Mouse (Mus musculus): ENCODE data around the gene Rpap1.

Gene Rpap1

DNA sequence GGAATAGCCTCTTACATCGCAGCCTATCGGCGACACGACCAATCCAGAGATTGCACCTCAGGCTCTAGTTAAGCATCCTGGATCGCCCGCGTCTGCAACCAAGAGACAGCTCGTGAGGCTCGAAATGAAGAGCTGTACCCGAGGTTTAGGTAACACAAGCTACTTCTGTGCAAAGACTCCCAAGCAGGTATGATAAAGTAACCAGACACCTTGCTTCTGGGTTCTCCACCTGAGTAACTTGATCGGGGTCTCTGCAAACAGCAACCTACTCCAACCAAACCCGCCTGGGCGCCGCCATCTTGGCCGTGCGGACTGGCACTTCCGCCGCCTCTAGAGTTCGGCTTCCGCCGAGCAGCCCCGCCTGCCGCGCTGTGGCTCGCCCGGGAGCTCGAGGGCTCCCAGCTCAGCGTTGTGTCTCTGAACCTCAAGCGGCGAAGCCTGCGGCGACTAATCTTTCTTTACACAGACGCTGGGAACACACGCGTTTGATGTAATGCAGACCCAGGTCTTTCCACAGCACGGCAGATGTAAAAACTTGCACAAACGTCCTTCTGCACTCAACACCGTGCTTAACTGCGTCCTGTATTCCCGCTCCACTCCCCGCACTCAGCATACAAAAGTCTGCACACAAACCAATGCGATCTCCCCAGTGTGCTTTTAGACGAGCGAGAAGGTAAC is at the start of gene Rpap1:
Gene Rpap1, minus strand, starts transcription at position 332 of the 678 bp plus-strand sequence.
- DNase-seq = peak; percentile 77

- DNase-seq = no peak
Observed at GRCm38 (mm10) chr2:119834231-119834630, 46.9 kb upstream of the Rpap1 start.

GRCm38 (mm10) chr2:119830579-119830978 is 43.2 kb upstream of the Rpap1 start:
- no peak for DNase-seq

DNA sequence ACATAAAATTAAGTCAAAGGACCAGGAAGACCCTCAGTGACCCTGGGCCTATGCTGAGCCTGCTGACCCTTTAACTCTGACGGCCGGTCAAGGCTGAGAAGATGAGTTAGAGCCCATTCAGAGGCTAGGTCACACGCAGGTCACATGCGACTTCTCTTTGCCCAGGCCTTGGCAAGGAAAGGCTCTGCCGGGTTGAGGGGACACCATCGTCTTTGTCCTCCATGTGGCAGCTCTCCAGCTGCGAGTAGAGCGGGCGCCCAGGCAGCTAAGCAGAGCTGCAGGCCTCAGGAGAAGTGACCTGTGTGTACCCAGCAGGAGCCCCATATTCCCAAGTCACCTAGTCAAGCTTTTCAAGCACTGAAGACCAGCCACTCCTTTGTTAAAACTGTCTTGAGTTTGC is 33.8 kb upstream of the Rpap1 start:
- no peak for DNase-seq

GRCm38 (mm10) chr2:119818668-119819272 is 31.4 kb upstream of the Rpap1 start:
- no peak for DNase-seq

GRCm38 (mm10) chr2:119817047-119817446 is 29.7 kb upstream of the Rpap1 start:
- peak; percentile 75 for DNase-seq

DNA sequence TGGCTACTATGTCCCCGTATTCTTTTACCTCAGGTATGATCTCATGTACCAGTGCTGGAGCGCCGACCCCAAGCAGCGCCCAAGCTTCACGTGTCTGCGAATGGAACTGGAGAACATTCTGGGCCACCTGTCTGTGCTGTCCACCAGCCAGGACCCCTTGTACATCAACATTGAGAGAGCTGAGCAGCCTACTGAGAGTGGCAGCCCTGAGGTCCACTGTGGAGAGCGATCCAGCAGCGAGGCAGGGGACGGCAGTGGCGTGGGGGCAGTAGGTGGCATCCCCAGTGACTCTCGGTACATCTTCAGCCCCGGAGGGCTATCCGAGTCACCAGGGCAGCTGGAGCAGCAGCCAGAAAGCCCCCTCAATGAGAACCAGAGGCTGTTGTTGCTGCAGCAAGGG is 29.3 kb upstream of the Rpap1 start:
- no peak for DNase-seq

DNA sequence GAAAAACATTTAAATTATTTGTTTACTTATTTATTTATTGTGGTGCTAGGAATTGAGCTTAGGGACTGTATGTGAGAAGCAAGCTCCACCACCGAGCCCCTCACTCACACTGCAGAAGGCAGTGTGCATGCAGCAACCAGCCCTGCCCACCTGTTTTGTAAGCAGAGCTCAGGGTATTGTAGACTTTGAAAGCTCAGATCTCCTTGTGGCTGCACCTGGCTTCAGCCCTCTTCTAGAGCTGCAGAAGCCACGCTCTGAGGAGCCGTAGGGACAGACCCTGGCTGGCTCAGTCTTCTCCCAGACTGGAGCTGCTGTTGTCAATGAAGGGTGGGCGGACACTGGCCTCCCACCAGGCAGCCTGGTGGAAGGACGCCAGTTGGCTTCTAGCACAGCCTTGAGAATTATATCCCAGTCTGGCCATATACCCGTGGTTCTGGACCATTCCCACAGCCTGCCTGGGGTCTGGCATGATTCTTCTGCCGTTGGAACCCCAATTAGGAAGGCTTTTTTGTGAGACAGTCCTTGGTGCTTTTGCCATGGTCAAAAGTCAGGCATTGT is 27.1 kb upstream of the Rpap1 start:
- no peak for DNase-seq

- DNase-seq = no peak
Observed at GRCm38 (mm10) chr2:119811490-119812146, 24.3 kb upstream of the Rpap1 start.

DNA sequence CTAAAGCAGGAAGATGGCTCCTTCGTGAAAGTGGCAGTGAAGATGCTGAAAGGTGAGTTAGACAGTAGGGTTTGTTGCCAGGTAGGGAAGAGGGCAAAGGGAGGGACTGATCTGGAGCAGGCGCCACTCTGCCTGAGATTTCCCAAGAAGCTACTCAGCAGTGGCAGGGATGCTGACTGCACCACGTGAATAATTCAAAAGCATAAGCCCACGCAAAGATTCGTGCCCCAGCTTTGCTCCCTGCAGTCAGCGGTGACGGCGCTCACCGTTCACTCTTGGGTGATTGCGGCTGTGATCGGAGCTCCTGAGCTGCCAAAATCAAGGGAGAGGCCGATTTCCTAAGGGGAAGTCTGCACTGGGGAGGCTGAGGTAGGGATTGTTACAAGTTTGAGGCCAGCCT is 23.6 kb upstream of the Rpap1 start:
- DNase-seq = no peak

DNA sequence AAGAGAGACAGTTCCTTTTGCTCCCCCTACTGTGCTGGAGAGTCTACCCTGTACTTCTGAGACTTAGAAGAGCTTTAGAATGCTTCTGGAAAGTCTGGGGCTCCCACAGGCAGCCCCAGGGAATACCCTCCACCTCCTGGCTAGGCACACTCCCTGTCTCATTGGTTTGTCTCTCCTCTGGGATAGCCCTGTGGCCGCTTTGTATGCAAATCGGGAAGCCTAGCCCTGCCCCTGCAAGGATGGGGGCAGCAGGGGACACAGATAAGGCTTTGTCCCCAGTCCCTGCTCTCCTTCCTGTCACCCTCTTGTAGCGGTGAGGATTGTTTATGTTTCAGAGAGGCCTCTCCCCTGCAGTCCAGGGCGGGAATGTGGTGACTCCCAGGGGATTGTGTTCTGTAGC is 21.5 kb upstream of the Rpap1 start:
- no peak for DNase-seq

DNA sequence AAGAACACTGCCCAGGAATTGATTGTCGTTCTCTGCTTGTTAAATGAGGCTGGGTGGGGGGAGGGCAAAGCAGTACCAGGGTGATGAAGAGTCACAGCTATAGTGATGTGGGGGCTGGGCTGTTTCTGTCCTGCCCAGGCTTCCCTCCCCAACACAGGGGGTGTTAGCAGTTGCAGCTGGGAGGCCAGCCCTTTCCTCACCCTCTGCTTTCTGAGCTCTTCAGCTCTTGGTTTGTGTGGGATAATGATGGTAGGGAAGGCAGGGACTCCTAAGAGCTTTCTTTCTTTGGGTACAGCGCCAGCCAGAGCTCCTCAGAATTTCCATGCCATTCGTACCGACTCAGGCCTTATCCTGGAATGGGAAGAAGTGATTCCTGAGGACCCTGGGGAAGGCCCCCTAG is 21.1 kb upstream of the Rpap1 start:
- DNase-seq = no peak

- no peak for DNase-seq
Observed at GRCm38 (mm10) chr2:119805536-119805935, 18.2 kb upstream of the Rpap1 start.

DNA sequence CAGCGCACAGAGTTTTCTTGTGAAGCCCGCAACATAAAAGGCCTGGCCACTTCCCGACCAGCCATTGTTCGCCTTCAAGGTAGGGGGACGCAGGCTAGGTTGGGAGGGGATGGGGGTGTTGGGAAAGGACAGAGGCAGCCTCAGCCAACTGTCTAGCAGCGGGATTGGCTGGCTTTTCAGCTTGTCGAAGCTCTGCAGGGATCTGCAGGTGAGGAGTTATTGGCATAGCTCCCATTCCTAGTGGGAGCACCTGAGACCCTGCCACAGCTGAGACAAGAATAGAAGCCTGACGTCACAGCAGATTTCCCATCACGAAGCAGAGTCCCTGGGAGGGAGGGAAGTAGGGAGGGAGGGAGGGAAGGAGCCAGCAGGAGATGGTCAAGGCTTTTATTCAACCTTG is 17.4 kb upstream of the Rpap1 start:
- no peak for DNase-seq

DNA sequence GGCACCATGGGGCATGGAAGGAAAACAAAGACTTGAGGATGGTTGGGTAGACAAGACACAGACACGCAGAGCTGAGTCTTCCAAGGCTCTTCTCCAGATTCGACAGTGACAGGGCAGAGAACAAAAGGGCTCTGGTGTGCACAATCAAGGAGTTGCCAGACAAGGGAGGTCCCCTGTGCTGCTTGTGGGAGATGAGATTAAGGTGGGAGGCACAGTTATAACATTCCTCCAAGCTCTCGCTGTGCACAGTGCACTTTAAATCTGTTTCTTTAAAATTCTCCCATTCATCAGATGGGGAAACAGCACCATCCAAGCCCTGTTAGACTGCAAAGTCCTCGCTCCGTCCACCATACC is 16.9 kb upstream of the Rpap1 start:
- DNase-seq = no peak

- no peak for DNase-seq
Observed at GRCm38 (mm10) chr2:119803618-119804274, 16.4 kb upstream of the Rpap1 start.

DNA sequence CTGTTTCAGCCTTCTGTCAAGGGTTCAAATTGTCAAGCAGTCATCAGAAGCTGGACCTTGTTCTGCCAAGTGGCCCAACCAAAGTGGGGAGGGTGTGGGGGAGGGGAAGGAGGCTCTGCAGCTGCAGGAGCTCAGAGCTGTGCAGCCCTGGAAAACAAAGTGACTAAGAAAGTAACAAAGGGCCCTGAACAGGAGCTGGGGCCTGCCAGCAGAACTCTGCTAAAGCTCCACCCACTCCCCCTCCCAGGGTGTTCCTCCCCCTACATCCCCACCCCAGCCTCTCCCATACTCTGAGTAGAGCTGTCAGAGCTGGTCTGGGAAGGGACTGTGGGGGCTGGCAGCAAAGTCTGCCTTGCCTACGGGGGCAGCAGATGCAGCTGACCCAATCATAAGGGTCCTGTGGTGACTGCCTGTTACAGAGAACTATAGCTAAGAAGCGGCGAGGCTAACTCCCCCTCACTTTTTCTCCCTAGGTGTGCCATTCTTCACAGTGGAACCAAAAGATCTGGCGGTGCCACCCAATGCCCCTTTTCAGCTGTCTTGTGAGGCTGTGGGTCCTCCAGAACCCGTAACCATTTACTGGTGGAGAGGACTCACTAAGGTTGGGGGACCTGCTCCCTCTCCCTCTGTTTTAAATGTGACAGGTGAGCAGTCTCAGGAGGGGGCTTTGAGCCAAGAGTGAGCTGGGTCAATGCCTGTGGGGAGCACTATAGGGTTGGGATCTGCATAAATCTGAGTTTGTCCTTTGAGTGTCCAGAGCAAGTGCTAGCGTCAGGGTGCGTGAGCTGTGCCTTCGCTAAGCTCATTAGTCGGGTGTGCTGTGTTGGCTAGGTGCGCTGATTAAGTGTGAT is 15.7 kb upstream of the Rpap1 start:
- no peak for DNase-seq

- DNase-seq = peak; percentile 76
Observed at GRCm38 (mm10) chr2:119800876-119801846, 13.8 kb upstream of the Rpap1 start.

- peak; percentile 52 for DNase-seq
Observed at GRCm38 (mm10) chr2:119799961-119800550, 12.7 kb upstream of the Rpap1 start.

DNA sequence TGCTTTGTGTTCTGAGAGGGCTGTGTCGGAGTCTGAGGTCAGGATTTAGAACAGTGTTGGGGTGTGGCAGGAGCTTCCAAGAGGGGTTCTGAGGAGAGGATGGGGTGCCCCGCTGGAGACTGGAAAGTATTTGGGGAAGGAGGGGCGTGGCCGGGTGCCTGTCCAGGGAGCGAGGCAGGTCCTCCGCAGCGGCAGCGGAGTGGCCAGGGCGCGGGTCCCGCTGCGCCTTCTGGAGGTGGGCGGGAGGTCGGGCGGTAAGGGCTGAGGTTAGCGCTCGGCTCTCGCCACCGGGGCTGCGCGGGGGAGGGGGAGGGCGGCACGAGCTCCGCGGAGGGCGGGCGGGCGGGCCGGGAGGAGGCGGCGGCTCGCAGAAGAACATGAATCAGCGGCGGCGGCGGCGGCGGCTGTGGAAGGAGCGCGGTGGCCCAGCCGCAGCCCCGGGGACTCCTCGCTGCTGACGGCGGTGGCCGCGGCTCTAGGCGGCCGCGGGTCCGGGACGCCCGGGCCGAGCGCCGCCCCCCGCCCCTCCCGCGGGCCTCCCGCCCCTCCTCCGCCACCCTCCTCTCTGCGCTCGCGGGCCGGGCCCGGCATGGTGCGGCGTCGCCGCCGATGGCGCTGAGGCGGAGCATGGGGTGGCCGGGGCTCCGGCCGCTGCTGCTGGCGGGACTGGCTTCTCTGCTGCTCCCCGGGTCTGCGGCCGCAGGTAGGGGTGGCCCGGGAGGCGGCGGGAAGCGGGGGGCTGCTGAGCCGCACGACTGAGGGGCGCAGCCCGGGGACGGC is 12.0 kb upstream of the Rpap1 start:
- peak; percentile 64 for DNase-seq

All from cerebellum, adult 11 months (tissue).